32 mouse cellular contexts compared by ENCODE assay signal in the genomic region with DNA sequence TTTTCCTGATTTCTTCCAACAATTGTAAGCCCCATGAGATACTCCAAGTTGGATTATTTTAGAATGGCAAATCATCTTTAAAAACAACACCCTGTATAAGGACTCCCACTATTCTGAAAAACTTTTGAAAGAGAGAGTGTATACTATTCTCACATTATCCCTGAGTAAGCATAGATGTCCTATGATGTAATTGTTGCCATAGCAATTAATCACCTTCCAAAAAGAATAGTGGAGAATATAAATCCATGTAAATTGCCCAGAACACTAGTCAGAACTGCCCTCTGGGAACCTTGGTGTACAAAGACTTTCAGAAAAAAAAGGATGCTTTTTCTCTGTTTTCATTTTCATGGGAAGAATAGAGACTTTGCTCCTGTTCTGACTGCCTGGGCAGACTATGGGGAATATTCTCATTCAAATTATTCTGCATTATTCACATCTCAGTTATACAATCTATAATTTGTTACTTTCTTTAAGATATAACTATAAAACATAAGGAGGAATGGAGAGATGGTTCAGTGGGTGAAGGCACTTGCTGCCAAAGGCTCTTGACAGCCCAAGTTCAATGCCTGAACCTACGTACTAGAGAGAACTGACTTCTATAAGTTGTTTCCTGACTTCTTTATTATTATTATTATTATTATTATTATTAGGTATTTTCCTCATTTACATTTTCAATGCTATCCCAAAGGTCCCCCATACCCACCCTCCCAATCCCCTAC. TPM values are rescaled to one million over a fixed set of nuclear protein-coding genes. Genes with fewer than 3 reads are reported as not detected.
DNase-seq lines count a peak whose midpoint lies in the region; ATAC-seq and TF ChIP-seq lines count a peak whose summit lies in the region.
"Had no signal": no experiment of that assay in that cellular context is flagged by ENCODE, and none has a peak within 500 bp of the region (broad histone marks: within the 10 kb centered on the region; RNA-seq: fewer than 3 reads in every experiment).

No protein-coding gene starts in this region.

- no peak for TF ChIP-seq POLR2A in lung, adult 2 months (IDR thresholded peaks at IDR 0.05; ENCODE audit: borderline replicate concordance, extremely low read depth, low read depth, low read length)

- no peaks in the 10 kb centered on the region for H3K36me3 ChIP-seq in forebrain, embryonic 11.5 days (ENCODE audit: control insufficient read depth, insufficient read depth, low read length)
- no peaks in the 10 kb centered on the region for H3K36me3 ChIP-seq in forebrain, postnatal 0 days (ENCODE audit: insufficient read depth)
- H3K36me3 ChIP-seq in neural tube, embryonic 12.5 days = no peaks in the 10 kb centered on the region
- no peaks in the 10 kb centered on the region for H3K36me3 ChIP-seq in forebrain, embryonic 15.5 days
- H3K36me3 ChIP-seq in midbrain, embryonic 16.5 days (ENCODE audit: control insufficient read depth, insufficient read depth, low read length) = no peaks in the 10 kb centered on the region
- H3K36me3 ChIP-seq: hindbrain, embryonic 10.5 days; intestine, embryonic 15.5 days; limb, embryonic 12.5 days; liver, embryonic 15.5 days had no signal

- H3K9me3 ChIP-seq in forebrain, embryonic 11.5 days (ENCODE audit: control insufficient read depth, low read length) = no peaks in the 10 kb centered on the region
- no peaks in the 10 kb centered on the region for H3K9me3 ChIP-seq in forebrain, postnatal 0 days (ENCODE audit: low read length)
- H3K9me3 ChIP-seq in neural tube, embryonic 12.5 days = no peaks in the 10 kb centered on the region
- no peaks in the 10 kb centered on the region for H3K9me3 ChIP-seq in forebrain, embryonic 15.5 days
- no peaks in the 10 kb centered on the region for H3K9me3 ChIP-seq in midbrain, embryonic 16.5 days (replicated peaks; ENCODE audit: control insufficient read depth, low read length, poor library complexity, severe bottlenecking)
- H3K9me3 ChIP-seq: hindbrain, embryonic 10.5 days; intestine, embryonic 15.5 days; limb, embryonic 12.5 days; liver, embryonic 15.5 days had no signal

- H3K9ac ChIP-seq in forebrain, embryonic 11.5 days (ENCODE audit: low read length) = no peak overlapping the region
- H3K9ac ChIP-seq in forebrain, postnatal 0 days = no peak overlapping the region
- H3K9ac ChIP-seq in neural tube, embryonic 12.5 days = no peak overlapping the region
- H3K9ac ChIP-seq in forebrain, embryonic 15.5 days (replicated peaks) = no peak overlapping the region
- H3K9ac ChIP-seq in midbrain, embryonic 16.5 days (ENCODE audit: low read depth, low read length) = no peak overlapping the region
- H3K9ac ChIP-seq: intestine, embryonic 15.5 days; limb, embryonic 12.5 days; liver, embryonic 15.5 days had no signal

- H3K27me3 ChIP-seq in forebrain, embryonic 11.5 days (ENCODE audit: control insufficient read depth, insufficient read depth, low read length) = no peaks in the 10 kb centered on the region
- no peaks in the 10 kb centered on the region for H3K27me3 ChIP-seq in forebrain, postnatal 0 days (ENCODE audit: insufficient read depth, low read length)
- no peaks in the 10 kb centered on the region for H3K27me3 ChIP-seq in neural tube, embryonic 12.5 days (replicated peaks)
- no peaks in the 10 kb centered on the region for H3K27me3 ChIP-seq in forebrain, embryonic 15.5 days
- H3K27me3 ChIP-seq in midbrain, embryonic 16.5 days (ENCODE audit: control insufficient read depth, insufficient read depth, low read depth, low read length) = no peaks in the 10 kb centered on the region
- H3K27me3 ChIP-seq: intestine, embryonic 15.5 days; limb, embryonic 12.5 days; liver, embryonic 15.5 days had no signal

- no peak for TF ChIP-seq CTCF in forebrain, postnatal 0 days (IDR thresholded peaks at IDR 0.05; ENCODE audit: low read depth)
- no peak for TF ChIP-seq CTCF in lung, adult 2 months (IDR thresholded peaks at IDR 0.05; ENCODE audit: insufficient read depth, low read length)

- H3K4me2 ChIP-seq in forebrain, embryonic 11.5 days (ENCODE audit: low read depth, low read length, severe bottlenecking) = no peak overlapping the region
- H3K4me2 ChIP-seq in forebrain, postnatal 0 days (ENCODE audit: low read depth) = no peak overlapping the region
- H3K4me2 ChIP-seq in neural tube, embryonic 12.5 days (replicated peaks) = no peak overlapping the region
- no peak overlapping the region for H3K4me2 ChIP-seq in forebrain, embryonic 15.5 days (replicated peaks)
- no peak overlapping the region for H3K4me2 ChIP-seq in midbrain, embryonic 16.5 days (ENCODE audit: low read length)
- H3K4me2 ChIP-seq: intestine, embryonic 15.5 days; limb, embryonic 12.5 days; liver, embryonic 15.5 days had no signal

- no peak overlapping the region for H3K27ac ChIP-seq in forebrain, embryonic 11.5 days (ENCODE audit: low read depth, low read length)
- H3K27ac ChIP-seq in forebrain, postnatal 0 days (ENCODE audit: low read depth, low read length) = no peak overlapping the region
- no peak overlapping the region for H3K27ac ChIP-seq in neural tube, embryonic 12.5 days
- H3K27ac ChIP-seq in forebrain, embryonic 15.5 days (replicated peaks) = no peak overlapping the region
- H3K27ac ChIP-seq in midbrain, embryonic 16.5 days (ENCODE audit: low read length) = no peak overlapping the region
- H3K27ac ChIP-seq: hindbrain, embryonic 10.5 days; hindbrain, postnatal 0 days; intestine, embryonic 15.5 days; layer of hippocampus, adult 2 months; left cerebral cortex, adult 2 months; limb, embryonic 12.5 days; liver, embryonic 15.5 days; stomach, postnatal 0 days had no signal

- 54% methylated on average over 1 of the region's 1 CpGs for WGBS in forebrain, embryonic 11.5 days
- WGBS in forebrain, postnatal 0 days = 39% methylated on average over 1 of the region's 1 CpGs
- WGBS in neural tube, embryonic 12.5 days = 79% methylated on average over 1 of the region's 1 CpGs
- 32% methylated on average over 1 of the region's 1 CpGs for WGBS in forebrain, embryonic 15.5 days
- WGBS in midbrain, embryonic 16.5 days = 62% methylated on average over 1 of the region's 1 CpGs
- 91% methylated on average over 1 of the region's 1 CpGs for WGBS in lung, adult 2 months

- DNase-seq in forebrain, embryonic 11.5 days (ENCODE audit: low spot score) = no peak
- DNase-seq in forebrain, postnatal 0 days = no peak
- no peak for DNase-seq in neural tube, embryonic 10.5 days (ENCODE audit: extremely low spot score, low spot score)
- DNase-seq in heart, adult 8-10 months (ENCODE audit: low spot score) = no peak
- DNase-seq in lung, adult 2 months = no peak
- DNase-seq: adrenal gland, adult 2 months; cerebellum, adult 11 months; cerebellum, adult 9-10 months; cerebellum, postnatal 36 days; gastrocnemius, postnatal 10 days; heart, postnatal 14 days; kidney, adult 2 months; kidney, postnatal 36 days; lung, postnatal 36 days; right cerebral cortex, adult 18-20 months; right cerebral cortex, postnatal 4 days; thymus, adult 18-20 months; thymus, postnatal 4 days had no signal

- no peak overlapping the region for H3K4me3 ChIP-seq in forebrain, embryonic 11.5 days (ENCODE audit: low read depth, low read length)
- no peak overlapping the region for H3K4me3 ChIP-seq in forebrain, postnatal 0 days (ENCODE audit: low read depth, low read length)
- no peak overlapping the region for H3K4me3 ChIP-seq in neural tube, embryonic 12.5 days
- no peak overlapping the region for H3K4me3 ChIP-seq in forebrain, embryonic 15.5 days
- no peak overlapping the region for H3K4me3 ChIP-seq in midbrain, embryonic 16.5 days (ENCODE audit: low read depth, low read length)
- no peak overlapping the region for H3K4me3 ChIP-seq in lung, adult 2 months (replicated peaks; ENCODE audit: extremely low read depth, low read depth, low read length)
- H3K4me3 ChIP-seq: hindbrain, embryonic 10.5 days; intestine, embryonic 15.5 days; layer of hippocampus, adult 2 months; left cerebral cortex, adult 2 months; limb, embryonic 12.5 days; liver, embryonic 15.5 days had no signal

- no peaks in the 10 kb centered on the region for H3K4me1 ChIP-seq in forebrain, embryonic 11.5 days (replicated peaks; ENCODE audit: control insufficient read depth, insufficient read depth, low read length)
- H3K4me1 ChIP-seq in forebrain, postnatal 0 days (ENCODE audit: insufficient read depth) = no peaks in the 10 kb centered on the region
- no peaks in the 10 kb centered on the region for H3K4me1 ChIP-seq in neural tube, embryonic 12.5 days
- H3K4me1 ChIP-seq in forebrain, embryonic 15.5 days = no peaks in the 10 kb centered on the region
- H3K4me1 ChIP-seq in midbrain, embryonic 16.5 days (ENCODE audit: control insufficient read depth, insufficient read depth, low read length) = no peaks in the 10 kb centered on the region
- no peaks in the 10 kb centered on the region for H3K4me1 ChIP-seq in lung, adult 2 months (ENCODE audit: control insufficient read depth, insufficient read depth, low read length)
- H3K4me1 ChIP-seq: hindbrain, embryonic 10.5 days; intestine, embryonic 15.5 days; limb, embryonic 12.5 days; liver, embryonic 15.5 days had no signal

- ATAC-seq in forebrain, embryonic 11.5 days (replicated peaks; ENCODE audit: low FRiP score) = peak; percentile 92
- ATAC-seq in forebrain, postnatal 0 days = no peak
- peak; percentile 17; the same call in 1 of the 2 replicates for ATAC-seq in neural tube, embryonic 12.5 days (ENCODE audit: low FRiP score, low read depth)
- peak; percentile 41; the same call in 1 of the 2 replicates for ATAC-seq in forebrain, embryonic 15.5 days (replicated peaks)
- ATAC-seq in midbrain, embryonic 16.5 days = 0 out of 2 replicates have a peak, but pooled peaks have one; percentile 42
- ATAC-seq: CD4-positive, CD25-positive, alpha-beta regulatory T cell, adult 4 months; hindbrain, postnatal 0 days; intestine, embryonic 15.5 days had no signal

RNA-seq across cellular contexts. Expression of a gene that starts 28.0 kb away (rescaled TPM):
- polyA plus RNA-seq in forebrain, embryonic 11.5 days (2014; fragmentation: Nextera tagmentation; extraction: Ambion mirVana) = 24.5 and 28.2 TPM in 2 replicates
- 107 and 110 TPM in 2 replicates for total RNA-seq in forebrain, postnatal 0 days (2014; rRNA removed)
- 26.0 and 37.8 TPM in 2 replicates for polyA plus RNA-seq in forebrain, postnatal 0 days (2015; fragmentation: Nextera tagmentation; extraction: Ambion mirVana)
- polyA plus RNA-seq in neural tube, embryonic 12.5 days (2016; fragmentation: Nextera tagmentation; extraction: Ambion mirVana) = 20.2 and 23.1 TPM in 2 replicates
- 38.2 and 40.1 TPM in 2 replicates for polyA plus RNA-seq in forebrain, embryonic 15.5 days (2015; fragmentation: Nextera tagmentation; extraction: Ambion mirVana)
- polyA plus RNA-seq in midbrain, embryonic 16.5 days (2015; fragmentation: Nextera tagmentation; extraction: Ambion mirVana) = 45.3 and 49.6 TPM in 2 replicates
- total RNA-seq in heart, adult 8-10 months (2022) = under 1 TPM; 0.66 to 0.88 (median 0.74) TPM
- polyA plus RNA-seq in lung, adult 2 months (2012; rRNA removed) = 0.06 and 0.27 TPM in 2 replicates
- total RNA-seq: liver, adult 2 months; megakaryocyte, adult 5-6 weeks had no signal
- polyA plus RNA-seq: CD4-positive, CD25-positive, alpha-beta regulatory T cell, adult 4 months; liver, adult 2 months had no signal

Comparison
In these comparisons a context has a peak if more than half of its experiments do, and no peak if none do; other contexts are left out.
1. RNA of a gene that starts 28.0 kb away (polyA plus RNA-seq): 45.3 to 49.6 TPM in midbrain, embryonic 16.5 days, 38.2 to 40.1 TPM in forebrain, embryonic 15.5 days, 26.0 to 37.8 TPM in forebrain, postnatal 0 days, 24.5 to 28.2 TPM in forebrain, embryonic 11.5 days and 20.2 to 23.1 TPM in neural tube, embryonic 12.5 days; 0.06 to 0.27 TPM in lung, adult 2 months; every median in the first group is over 10 times any median in the second.